Mouse (Mus musculus) left cerebral cortex, postnatal 4 days (tissue): ENCODE measurements around the gene Foxo6. TPM values are rescaled to one million over a fixed set of nuclear protein-coding genes. Genes with fewer than 3 reads are reported as not detected.

Experiments used
- DNase-seq: peaks from one replicate; pipeline ENCODE4 v3.0.0-alpha.2; 2022
- intact Hi-C: fragments of 180-260 bp; cut with DNase I; formaldehyde crosslinking; loops from one replicate; pipeline ENCODE4 v1.15.1; 2025
- total RNA-seq, 2 experiments: library from RNA; stranded (reverse); gene quantifications; 2 replicates each; pipeline ENCODE4 v1.2.3; 2021

Foxo6 gene
- total RNA-seq, 2 experiments from 2014 or later, result 45.7 to 46.8 TPM

- intact Hi-C loops, result no loop called here
Measured at GRCm38 (mm10) chr4:120259356-120260181, 27.6 kb downstream of the Foxo6 start.

GRCm38 (mm10) chr4:120248800-120249261 lies 38.3 kb downstream of the Foxo6 start:
- DNase-seq, result peak; percentile 96
- intact Hi-C loops, result loop anchor here (5.0 kb wide), 1 partner anchor 33 kb away; no protein-coding TSS in a partner anchor

More at GRCm38 (mm10) chr4:120259356-120260181, 27.6 kb downstream of the Foxo6 start:
- peak; percentile 81 for DNase-seq

- DNase-seq, result peak; percentile 97
- intact Hi-C loops, result loop anchor here (5.0 kb wide), 1 partner anchor 35 kb away; no protein-coding TSS in a partner anchor
Measured at GRCm38 (mm10) chr4:120247412-120247811, 39.7 kb downstream of the Foxo6 start.

GRCm38 (mm10) chr4:120246086-120246485 lies 41.1 kb downstream of the Foxo6 start:
- intact Hi-C loops, result loop anchor here (5.0 kb wide), 1 partner anchor 36 kb away; no protein-coding TSS in a partner anchor

GRCm38 (mm10) chr4:120242783-120243262 lies 44.3 kb downstream of the Foxo6 start:
- DNase-seq, result peak; percentile 98
- intact Hi-C loops, result no loop called here

More at GRCm38 (mm10) chr4:120246086-120246485, 41.1 kb downstream of the Foxo6 start:
- no peak for DNase-seq

- intact Hi-C loops, result no loop called here
- DNase-seq, result no peak
Measured at GRCm38 (mm10) chr4:120241106-120241505, 46.0 kb downstream of the Foxo6 start.

GRCm38 (mm10) chr4:120239419-120239818 lies 47.7 kb downstream of the Foxo6 start:
- intact Hi-C loops, result no loop called here
- DNase-seq, result no peak

- intact Hi-C loops, result loop anchor here (5.0 kb wide), 1 partner anchor 54 kb away; the partner anchor contains the start of gene Foxo6
- DNase-seq, result no peak
Measured at GRCm38 (mm10) chr4:120233243-120233642, 53.9 kb downstream of the Foxo6 start.

- DNase-seq, result no peak
- intact Hi-C loops, result loop anchor here (5.0 kb wide), 1 partner anchor 55 kb away; the partner anchor contains the start of gene Foxo6
Measured at GRCm38 (mm10) chr4:120232541-120232940, 54.6 kb downstream of the Foxo6 start.

- intact Hi-C loops, result loop anchor here (5.0 kb wide), 1 partner anchor 55 kb away; the partner anchor contains the start of gene Foxo6
- DNase-seq, result no peak
Measured at GRCm38 (mm10) chr4:120231982-120232381, 55.2 kb downstream of the Foxo6 start.

- intact Hi-C loops, result loop anchor here (5.0 kb wide), 1 partner anchor 57 kb away; the partner anchor contains the start of gene Foxo6
- DNase-seq, result peak; percentile 69
Measured at GRCm38 (mm10) chr4:120230256-120230649, 56.9 kb downstream of the Foxo6 start.

GRCm38 (mm10) chr4:120229505-120230255 lies 57.5 kb downstream of the Foxo6 start:
- intact Hi-C loops, result loop anchor here (5.0 kb wide), 2 partner anchors 58 to 138 kb away; partner anchors contain the start of gene Foxo6
- DNase-seq, result no peak

GRCm38 (mm10) chr4:120228613-120229012 lies 58.5 kb downstream of the Foxo6 start:
- intact Hi-C loops, result loop anchor here (5.0 kb wide), 1 partner anchor 139 kb away; no protein-coding TSS in a partner anchor
- DNase-seq, result no peak

GRCm38 (mm10) chr4:120227224-120227623 lies 59.9 kb downstream of the Foxo6 start:
- peak; percentile 68 for DNase-seq
- intact Hi-C loops, result loop anchor here (5.0 kb wide), 1 partner anchor 140 kb away; no protein-coding TSS in a partner anchor

- DNase-seq, result no peak
- intact Hi-C loops, result loop anchor here (5.0 kb wide), 1 partner anchor 141 kb away; no protein-coding TSS in a partner anchor
Measured at GRCm38 (mm10) chr4:120226682-120227081, 60.5 kb downstream of the Foxo6 start.

GRCm38 (mm10) chr4:120225135-120225780 lies 61.9 kb downstream of the Foxo6 start:
- peak; percentile 90 for DNase-seq
- intact Hi-C loops, result loop anchor here (5.0 kb wide), 1 partner anchor 142 kb away; no protein-coding TSS in a partner anchor

- DNase-seq, result peak; percentile 79
- intact Hi-C loops, result no loop called here
Measured at GRCm38 (mm10) chr4:120223805-120224204, 63.3 kb downstream of the Foxo6 start.

- intact Hi-C loops, result no loop called here
- DNase-seq, result no peak
Measured at GRCm38 (mm10) chr4:120223108-120223745, 63.9 kb downstream of the Foxo6 start.

- intact Hi-C loops, result no loop called here
Measured at GRCm38 (mm10) chr4:120221708-120222107, 65.4 kb downstream of the Foxo6 start.

More at GRCm38 (mm10) chr4:120221708-120222107, 65.4 kb downstream of the Foxo6 start:
- no peak for DNase-seq
